Mouse (Mus musculus) limb, embryonic 13.5 days (tissue): ENCODE data around the gene Mpped2. TPM values are rescaled to one million over a fixed set of nuclear protein-coding genes. Genes with fewer than 3 reads are reported as not detected.

Experiments
- ATAC-seq: fragments of 200-750 bp; cut with Nextera tagmentation; 2 replicates; pipeline ENCODE4 v1.8.0; 2017; ENCODE audit warnings: low read depth, moderate number of reproducible peaks, moderate TSS enrichment; ENCODE audit not compliant: low FRiP score
- H3K27ac ChIP-seq: fragments of 300-500 bp; sonication (generic); 2 replicates; pipeline ENCODE4 v1.5.1; 2015; ENCODE audit warnings: inconsistent platforms, mild to moderate bottlenecking, moderate library complexity
- H3K27me3 ChIP-seq: fragments of 300-500 bp; sonication (generic); 2 replicates; pipeline ENCODE4 v1.6.1; 2015; ENCODE audit warnings: mild to moderate bottlenecking, inconsistent platforms
- H3K36me3 ChIP-seq: fragments of 300-500 bp; sonication (generic); 2 replicates; pipeline ENCODE4 v1.6.1; 2015; ENCODE audit warnings: inconsistent platforms, mild to moderate bottlenecking, moderate library complexity
- H3K4me1 ChIP-seq: fragments of 300-500 bp; sonication (generic); 2 replicates; pipeline ENCODE4 v1.6.1; 2015; ENCODE audit warnings: inconsistent platforms
- H3K4me2 ChIP-seq: fragments of 300-500 bp; sonication (generic); replicated peaks from 2 replicates; pipeline ENCODE4 v1.6.1; 2015; ENCODE audit warnings: inconsistent platforms, mild to moderate bottlenecking, moderate library complexity
- H3K4me3 ChIP-seq: fragments of 300-500 bp; sonication (generic); 2 replicates; pipeline ENCODE4 v1.5.1; 2015; ENCODE audit warnings: moderate library complexity, mild to moderate bottlenecking, inconsistent platforms
- H3K9ac ChIP-seq: fragments of 300-500 bp; sonication (generic); 2 replicates; pipeline ENCODE4 v1.6.1; 2015; ENCODE audit warnings: mild to moderate bottlenecking, inconsistent platforms
- H3K9me3 ChIP-seq: fragments of 300-500 bp; sonication (generic); 2 replicates; pipeline ENCODE4 v1.6.1; 2016; ENCODE audit warnings: inconsistent platforms
- WGBS: fragments of 180-500 bp; shearing (Covaris S2); methylation state at CpG from one replicate; pipeline ENCODE4 v1.1.7; 2015; 5-methylcytosine and 5-hydroxymethylcytosine counted together
- polyA plus RNA-seq: library from polyadenylated mRNA; unstranded; fragments of >200 nt; fragmentation: Nextera tagmentation; extraction: Ambion mirVana; gene quantifications from 2 replicates; pipeline ENCODE4 v1.2.1, GENCODE M21; 2015

Gene Mpped2
- polyA plus RNA-seq, 1 experiment from 2014 or later = 130 TPM

DNA sequence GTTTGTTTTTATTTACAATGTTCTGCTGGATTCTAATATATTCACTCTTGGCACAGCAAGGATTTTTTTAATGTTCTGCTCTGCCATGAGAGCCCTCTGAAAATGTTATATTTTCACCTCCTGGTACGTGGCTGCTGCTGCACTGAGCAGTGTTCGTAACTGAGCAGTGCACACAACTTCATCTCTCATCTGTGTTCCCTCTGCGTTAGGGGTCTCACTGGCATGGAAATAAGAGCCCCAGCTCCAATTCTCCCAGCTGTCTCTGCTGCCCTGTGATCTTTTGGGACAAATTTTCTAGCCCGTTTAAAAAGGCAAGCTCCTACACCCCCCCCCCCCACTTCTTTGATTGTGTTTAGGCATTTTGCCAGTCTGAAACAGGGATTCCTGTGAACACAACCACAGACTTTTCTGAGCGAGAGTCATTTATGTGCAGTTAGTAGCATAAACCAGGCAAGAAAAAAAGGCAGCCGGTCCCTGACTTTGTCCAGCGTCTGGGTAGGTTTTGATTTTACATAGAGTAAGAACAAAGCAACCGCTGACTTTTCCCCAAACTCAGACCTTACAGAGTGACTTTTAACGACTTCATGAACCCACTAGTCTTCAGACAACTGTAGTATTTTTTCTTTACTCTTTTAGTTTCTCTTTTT lies 9.8 kb upstream of the Mpped2 start:
- peak; percentile 80 for ATAC-seq
- Histone ChIP-seq H3K27me3 (no peaks in the 10 kb centered on the region), H3K36me3 (no peaks in the 10 kb centered on the region), H3K9ac (peak overlapping the region; percentile 31; the same call in 1 of the 2 replicates), H3K4me1 (peaks cover 23% of the 10 kb centered on the region), H3K9me3 (no peaks in the 10 kb centered on the region), H3K4me2 (peak overlapping the region; percentile 55), H3K27ac (peak overlapping the region; percentile 81), H3K4me3 (peak overlapping the region; percentile 20)
- 5% methylated on average over 9 of the region's 9 CpGs for WGBS

DNA sequence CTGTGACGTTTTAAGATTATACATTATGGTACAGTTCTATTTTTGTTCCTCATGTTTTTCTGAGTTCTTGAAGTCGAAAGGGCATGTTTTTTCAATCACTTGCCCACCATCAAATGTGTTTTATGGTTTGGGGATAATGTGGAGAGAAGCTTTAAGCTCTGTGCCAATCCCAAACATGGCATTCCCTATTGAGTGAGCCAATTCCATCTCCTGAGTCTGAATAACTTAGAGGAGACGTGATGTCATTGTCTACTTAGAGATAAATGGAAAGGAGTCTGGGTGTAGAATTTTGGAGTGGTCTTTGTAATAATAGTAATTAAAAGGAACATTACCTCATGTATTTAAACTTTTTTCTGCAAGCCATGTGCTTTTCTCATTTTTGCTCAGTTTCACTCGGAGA lies 9.2 kb upstream of the Mpped2 start:
- no peak overlapping the region; the same call in 1 of the 2 replicates for H3K4me3 ChIP-seq
- ATAC-seq = peak; percentile 60
- peak overlapping the region; percentile 55 for H3K4me2 ChIP-seq

DNA sequence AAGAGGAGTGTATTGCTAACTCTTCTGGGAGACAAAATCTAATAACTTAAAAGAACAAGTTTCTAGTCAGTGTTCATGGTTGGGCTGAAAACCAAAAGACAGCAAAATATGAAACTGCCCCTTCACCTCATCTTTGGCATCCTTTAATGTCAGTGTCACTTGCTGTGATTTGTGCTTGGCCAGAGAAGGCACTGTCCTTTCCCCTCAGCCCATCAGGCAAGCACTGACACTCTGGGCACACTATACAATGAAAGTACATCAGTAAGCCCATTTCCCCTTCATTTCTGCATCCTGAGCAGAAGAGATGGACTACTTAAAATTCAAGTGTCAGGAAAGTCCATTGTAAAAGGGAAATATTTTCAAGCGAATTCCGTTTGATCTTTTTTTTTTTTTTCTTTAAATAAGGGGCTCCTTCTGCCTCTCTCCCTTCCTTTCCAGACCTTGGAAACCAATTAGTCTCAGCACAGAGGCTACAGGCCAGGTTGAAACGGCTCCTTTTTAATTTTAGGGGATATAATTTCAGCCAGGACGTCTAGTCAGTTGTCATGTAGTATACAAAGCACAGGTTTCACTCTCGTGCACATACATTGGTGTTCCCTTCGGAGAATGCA lies 1.2 kb upstream of the Mpped2 start:
- ATAC-seq = no peak
- Histone ChIP-seq H3K9ac (no peak overlapping the region), H3K9me3 (no peaks in the 10 kb centered on the region), H3K4me2 (peak overlapping the region; percentile 96), H3K27me3 (no peaks in the 10 kb centered on the region), H3K36me3 (no peaks in the 10 kb centered on the region), H3K4me3 (no peak overlapping the region), H3K27ac (no peak overlapping the region), H3K4me1 (peaks cover 29% of the 10 kb centered on the region)
- 4% methylated on average over 6 of the region's 6 CpGs for WGBS

More for the DNA sequence above, 9.2 kb upstream of the Mpped2 start:
- Histone ChIP-seq H3K9ac (no peak overlapping the region), H3K4me1 (peaks cover 23% of the 10 kb centered on the region), H3K36me3 (no peaks in the 10 kb centered on the region), H3K9me3 (no peaks in the 10 kb centered on the region), H3K27me3 (no peaks in the 10 kb centered on the region), H3K27ac (peak overlapping the region; percentile 81; the same call in 1 of the 2 replicates)
- WGBS = 26% methylated on average over 4 of the region's 4 CpGs

DNA sequence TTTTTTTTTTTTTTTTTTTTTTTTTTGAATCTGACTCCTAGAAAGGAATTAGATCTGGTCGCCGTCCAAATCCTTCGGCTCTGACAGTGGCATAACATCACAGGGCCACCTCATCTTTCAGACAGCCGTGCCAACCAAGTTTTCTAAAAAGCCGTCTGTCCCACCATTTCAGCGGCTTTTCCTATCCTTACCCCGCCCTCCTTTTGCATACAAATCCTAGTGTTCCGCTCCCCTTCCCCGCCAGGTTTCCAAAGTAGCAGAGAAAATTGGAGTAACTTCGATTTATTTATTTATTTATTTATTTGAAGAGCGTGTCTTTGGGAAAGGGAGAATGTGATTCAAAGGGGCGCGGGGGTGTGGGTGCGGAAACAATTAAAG lies 675 bp upstream of the Mpped2 start:
- 2% methylated on average over 14 of the region's 14 CpGs for WGBS
- Histone ChIP-seq H3K36me3 (no peaks in the 10 kb centered on the region), H3K4me3 (peak overlapping the region; percentile 85), H3K4me2 (peak overlapping the region; percentile 96), H3K4me1 (peaks cover 34% of the 10 kb centered on the region), H3K9me3 (no peaks in the 10 kb centered on the region), H3K27ac (peak overlapping the region; percentile 98), H3K9ac (peak overlapping the region; percentile 97), H3K27me3 (no peaks in the 10 kb centered on the region)
- ATAC-seq = no peak

DNA sequence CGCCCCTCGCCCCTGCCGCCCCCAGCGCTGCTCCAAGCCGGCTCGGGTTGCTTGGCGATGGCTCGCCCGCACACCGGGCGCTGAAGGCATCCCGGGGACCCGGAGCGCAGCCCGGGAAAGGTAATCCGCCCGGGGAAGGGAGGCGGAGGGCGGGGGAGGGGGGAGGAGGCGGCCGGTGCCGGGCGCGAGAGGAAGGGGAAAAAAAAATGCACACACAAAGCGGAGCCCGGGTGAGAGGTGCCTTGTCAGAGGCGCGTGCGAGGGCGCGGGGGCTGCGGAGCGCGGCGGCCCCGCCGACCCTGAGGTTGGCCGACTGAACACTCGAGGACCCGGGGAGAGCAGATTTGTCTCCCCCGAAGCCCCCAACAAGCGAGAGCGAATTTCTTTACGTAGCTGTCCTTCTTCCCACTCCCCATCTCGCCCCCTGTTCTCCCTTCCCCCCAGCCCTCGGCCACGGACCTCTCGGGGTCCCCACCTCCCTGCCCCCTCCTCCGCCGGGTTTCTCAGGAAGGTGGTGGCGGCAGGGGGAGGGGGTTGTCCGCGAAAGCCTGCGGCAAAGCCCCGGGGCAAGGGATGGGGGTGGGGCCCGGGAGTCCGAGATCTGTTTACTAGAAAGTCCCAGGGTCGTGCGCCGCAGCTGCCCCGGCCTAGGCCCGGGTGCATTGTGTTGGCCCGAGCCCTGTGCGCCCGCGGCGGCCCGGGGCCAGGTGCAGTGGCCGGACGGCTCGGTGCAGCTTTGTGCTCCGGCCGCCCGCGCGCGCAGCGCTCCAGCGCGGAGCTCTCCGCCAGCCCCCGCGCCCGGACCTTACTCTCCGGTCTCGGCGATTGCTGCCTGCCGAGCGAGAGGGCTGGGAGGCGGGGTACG lies 865 bp downstream of the Mpped2 start:
- Histone ChIP-seq H3K9me3 (no peaks in the 10 kb centered on the region), H3K27ac (peak overlapping the region; percentile 98), H3K4me1 (peaks cover 39% of the 10 kb centered on the region), H3K9ac (peak overlapping the region; percentile 97), H3K4me3 (peak overlapping the region; percentile 85), H3K36me3 (no peaks in the 10 kb centered on the region), H3K27me3 (no peaks in the 10 kb centered on the region), H3K4me2 (peak overlapping the region; percentile 96)
- peak; percentile 74 for ATAC-seq
- under 1% methylated on average over 87 of the region's 91 CpGs for WGBS

DNA sequence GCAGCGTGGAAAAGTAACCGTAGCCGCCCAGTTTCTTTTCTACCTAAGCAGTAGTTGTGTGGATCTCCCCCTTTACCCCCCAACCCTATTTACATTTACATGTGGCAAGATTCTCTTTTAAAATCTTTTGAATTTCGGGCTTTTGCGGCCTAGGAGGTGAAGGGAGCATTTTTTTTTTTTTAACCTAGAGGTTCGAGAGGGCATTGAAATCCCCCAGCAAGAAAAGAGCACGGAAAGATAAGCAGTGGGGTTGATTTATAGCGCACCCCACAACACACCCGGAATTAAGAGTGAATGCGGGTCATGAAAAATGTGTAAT lies 1.5 kb downstream of the Mpped2 start:
- Histone ChIP-seq H3K27me3 (no peaks in the 10 kb centered on the region), H3K9ac (peak overlapping the region; percentile 97), H3K36me3 (peaks cover 4% of the 10 kb centered on the region), H3K4me3 (peak overlapping the region; percentile 85), H3K27ac (peak overlapping the region; percentile 98), H3K4me1 (peaks cover 39% of the 10 kb centered on the region), H3K4me2 (peak overlapping the region; percentile 96), H3K9me3 (no peaks in the 10 kb centered on the region)
- no peak for ATAC-seq
- WGBS = under 1% methylated on average over 10 of the region's 10 CpGs

DNA sequence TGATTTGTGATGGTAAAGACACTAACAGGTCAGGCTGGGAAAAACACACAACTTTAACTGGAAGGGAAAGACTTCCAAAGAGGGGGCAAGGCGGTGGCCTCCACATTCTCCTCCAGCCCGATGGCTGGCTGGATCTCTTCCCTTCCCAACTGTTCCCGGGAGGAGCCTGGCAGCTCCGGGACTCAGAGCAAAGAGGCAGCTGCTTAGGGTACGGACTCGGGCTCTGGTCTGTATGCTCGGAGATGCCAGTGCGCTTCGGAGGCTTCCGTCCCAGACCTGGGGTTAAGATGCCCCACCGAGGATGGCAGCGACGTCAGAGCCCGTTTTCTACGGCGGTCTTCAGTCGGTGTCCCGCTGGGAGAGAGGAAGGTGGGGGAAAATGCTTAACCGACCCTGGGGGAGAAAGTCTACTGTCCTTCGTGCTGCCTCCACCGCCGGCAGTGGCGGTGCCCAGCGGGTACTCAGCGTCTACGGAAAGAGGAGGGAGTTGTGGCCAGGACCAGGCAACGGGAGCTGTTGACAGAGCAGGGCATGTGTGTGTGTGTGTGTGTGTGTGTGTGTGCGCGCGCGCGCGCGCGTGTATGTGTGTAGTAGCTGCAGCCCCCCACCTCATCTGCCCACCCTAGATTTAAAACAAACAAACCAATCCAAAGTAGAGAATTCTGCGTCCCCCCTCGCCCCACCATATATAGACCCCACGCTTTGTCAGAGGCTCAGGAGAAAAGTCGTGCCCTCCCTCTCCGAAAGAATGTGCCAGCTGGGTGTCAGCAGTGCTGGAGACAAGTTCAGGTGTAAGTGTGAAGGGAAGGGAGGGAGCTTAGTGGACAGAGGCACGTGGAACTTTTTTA lies 2.0 kb downstream of the Mpped2 start:
- H3K9me3 ChIP-seq = no peaks in the 10 kb centered on the region
- peak overlapping the region; percentile 98 for H3K27ac ChIP-seq
- under 1% methylated on average over 29 of the region's 41 CpGs for WGBS
- ATAC-seq = peak; percentile 34; the same call in 1 of the 2 replicates
- peak overlapping the region; percentile 96 for H3K4me2 ChIP-seq
- H3K9ac ChIP-seq = peak overlapping the region; percentile 97
- peaks cover 39% of the 10 kb centered on the region for H3K4me1 ChIP-seq
- H3K4me3 ChIP-seq = peak overlapping the region; percentile 85
- peaks cover 10% of the 10 kb centered on the region for H3K36me3 ChIP-seq
- H3K27me3 ChIP-seq = no peaks in the 10 kb centered on the region

DNA sequence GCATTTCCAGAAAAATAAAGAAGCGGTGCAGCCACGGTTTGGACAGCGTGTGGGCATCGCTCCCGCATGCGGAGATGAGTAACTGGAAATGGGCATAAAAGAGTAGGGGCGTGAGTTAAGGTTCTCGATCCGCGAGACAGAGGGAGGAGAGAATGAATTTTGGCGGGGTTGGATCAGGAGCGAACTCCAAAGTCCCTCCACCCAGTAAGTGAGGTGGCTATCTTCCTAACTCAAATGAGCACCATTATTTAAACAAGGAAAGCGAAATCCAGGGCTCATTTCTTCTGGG lies 2.6 kb downstream of the Mpped2 start:
- Histone ChIP-seq H3K9ac (peak overlapping the region; percentile 97), H3K4me3 (peak overlapping the region; percentile 85), H3K4me1 (peaks cover 39% of the 10 kb centered on the region), H3K4me2 (peak overlapping the region; percentile 96), H3K9me3 (no peaks in the 10 kb centered on the region), H3K36me3 (peaks cover 15% of the 10 kb centered on the region), H3K27me3 (no peaks in the 10 kb centered on the region), H3K27ac (peak overlapping the region; percentile 98)
- no peak for ATAC-seq
- WGBS = 4% methylated on average over 13 of the region's 13 CpGs

DNA sequence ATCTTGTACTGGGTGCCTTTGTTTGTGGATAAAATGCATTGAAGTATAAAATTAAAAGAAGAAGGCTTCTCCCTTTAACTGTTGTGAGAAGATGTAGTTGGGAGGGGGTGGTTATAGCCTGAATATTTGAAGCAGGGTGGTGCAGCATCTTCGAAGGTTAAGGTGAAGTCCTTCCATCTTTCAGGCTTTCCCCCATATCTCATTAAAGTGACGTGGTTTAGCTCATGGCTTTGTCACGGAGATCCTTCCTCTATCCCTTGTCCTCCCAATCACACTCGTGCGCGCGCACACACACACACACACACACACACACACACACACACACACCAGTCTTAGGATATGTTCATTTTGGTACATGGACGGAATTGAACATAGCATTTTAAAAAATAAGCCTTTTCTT lies 3.3 kb downstream of the Mpped2 start:
- Histone ChIP-seq H3K9me3 (no peaks in the 10 kb centered on the region), H3K27me3 (no peaks in the 10 kb centered on the region), H3K36me3 (peaks cover 22% of the 10 kb centered on the region), H3K9ac (peak overlapping the region; percentile 97), H3K27ac (no peak overlapping the region), H3K4me3 (peak overlapping the region; percentile 85), H3K4me1 (peaks cover 39% of the 10 kb centered on the region), H3K4me2 (peak overlapping the region; percentile 96)
- no peak for ATAC-seq
- 83% methylated on average over 8 of the region's 8 CpGs for WGBS

DNA sequence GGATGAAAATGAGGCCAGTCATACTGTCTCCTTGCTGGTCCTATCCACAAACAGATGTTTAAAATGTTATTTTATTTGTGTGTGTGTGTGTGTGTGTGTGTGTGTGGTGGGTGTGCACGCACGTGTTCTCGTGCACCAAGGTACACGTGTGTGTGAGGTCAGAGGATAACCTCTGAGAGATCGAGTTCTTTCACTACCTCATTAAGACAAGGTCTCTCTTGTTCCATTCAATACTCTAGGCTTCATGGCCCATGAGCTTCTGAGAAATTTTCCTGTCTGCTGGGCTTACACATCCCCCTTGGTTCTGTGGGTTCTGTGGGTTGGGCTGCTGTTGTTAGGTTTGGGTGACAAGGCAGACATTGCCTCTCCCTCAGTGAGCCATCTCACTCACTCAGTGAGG lies 12.6 kb downstream of the Mpped2 start:
- ATAC-seq = peak; percentile 28; the same call in 1 of the 2 replicates
- H3K4me1 ChIP-seq = peaks cover 32% of the 10 kb centered on the region
- no peak overlapping the region for H3K9ac ChIP-seq
- H3K27me3 ChIP-seq = no peaks in the 10 kb centered on the region
- 64% methylated on average over 5 of the region's 5 CpGs for WGBS
- no peak overlapping the region for H3K27ac ChIP-seq
- H3K9me3 ChIP-seq = no peaks in the 10 kb centered on the region
- peaks cover 24% of the 10 kb centered on the region for H3K36me3 ChIP-seq
- H3K4me3 ChIP-seq = no peak overlapping the region
- H3K4me2 ChIP-seq = no peak overlapping the region

DNA sequence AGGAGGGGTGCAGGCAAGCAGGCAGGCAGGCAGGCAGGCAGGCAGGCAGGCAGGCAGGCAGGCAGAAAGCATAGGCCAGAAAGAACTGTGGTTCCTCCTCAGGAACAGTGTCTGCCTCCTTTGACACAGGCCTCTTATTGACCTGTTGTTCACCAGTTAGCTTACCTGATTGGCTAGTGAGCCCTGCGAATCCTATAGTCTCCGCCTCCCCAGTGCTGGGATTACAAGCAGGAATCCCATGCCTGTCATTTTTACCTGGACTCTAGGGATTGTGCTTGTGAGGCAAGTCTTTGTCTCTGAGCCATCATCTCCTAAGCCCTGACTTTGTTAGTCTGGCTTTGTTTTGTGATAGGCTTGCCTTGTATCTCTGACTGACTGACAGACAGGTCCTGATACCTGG lies 14.1 kb downstream of the Mpped2 start:
- ATAC-seq = no peak
- H3K9me3 ChIP-seq = no peaks in the 10 kb centered on the region
- peaks cover 46% of the 10 kb centered on the region for H3K4me1 ChIP-seq
- no peak overlapping the region for H3K4me3 ChIP-seq
- H3K36me3 ChIP-seq = peaks cover 15% of the 10 kb centered on the region; the same call in 1 of the 2 replicates
- H3K9ac ChIP-seq = no peak overlapping the region
- H3K27ac ChIP-seq = no peak overlapping the region
- no peak overlapping the region for H3K4me2 ChIP-seq
- no peaks in the 10 kb centered on the region for H3K27me3 ChIP-seq
- WGBS = 93% methylated on average over 2 of the region's 2 CpGs
